Mouse (Mus musculus): Measurements from ENCODE around the gene Rbl2. TPM values are rescaled to one million over a fixed set of nuclear protein-coding genes. Genes with fewer than 3 reads are reported as not detected.

Gene Rbl2
- 14.3 and 14.4 TPM in 2 replicates for polyA plus RNA-seq (2015; fragmentation: Nextera tagmentation; extraction: Ambion mirVana)

DNA sequence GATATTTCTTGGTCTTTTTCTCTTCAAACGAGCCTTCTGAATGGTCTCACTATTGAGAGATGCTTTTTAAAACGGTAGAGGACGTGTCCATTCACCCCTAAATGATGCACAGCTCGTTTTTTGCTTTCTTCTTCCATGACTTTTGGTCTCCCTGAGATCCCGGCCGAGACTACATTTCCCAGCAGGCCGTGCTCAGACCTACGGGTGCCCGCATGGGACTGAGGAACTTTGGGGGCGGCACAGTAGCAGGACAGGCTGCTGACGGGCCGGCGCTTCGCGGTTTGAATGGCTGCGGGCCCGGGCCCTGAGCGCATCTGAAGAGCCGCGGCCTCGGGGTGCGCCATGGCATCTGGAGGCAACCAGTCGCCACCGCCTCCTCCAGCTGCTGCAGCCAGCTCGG is at the start of gene Rbl2:
TSS of gene Rbl2 (plus strand) at position 224 of the 400 bp plus-strand sequence.
- ATAC-seq (ENCODE audit: extremely low read depth, insufficient number of reproducible peaks, low FRiP score, low TSS enrichment), result peak; percentile 93
- H3K36me3 ChIP-seq, result peaks cover 11% of the 10 kb centered on the region; the same call in 1 of the 2 replicates
- peaks cover 28% of the 10 kb centered on the region for H3K4me1 ChIP-seq
- H3K9ac ChIP-seq, result peak within 1 kb of the TSS; percentile 87
- peak within 1 kb of the TSS; percentile 83 for H3K4me3 ChIP-seq
- H3K27me3 ChIP-seq (replicated peaks), result no peaks in the 10 kb centered on the region
- under 1% methylated on average over 25 of the region's 25 CpGs for WGBS
- peak within 1 kb of the TSS; percentile 85 for H3K4me2 ChIP-seq
- peak within 1 kb of the TSS; percentile 82 for H3K27ac ChIP-seq (replicated peaks)
- no peaks in the 10 kb centered on the region for H3K9me3 ChIP-seq

- H3K27ac ChIP-seq (replicated peaks), result no peak overlapping the region
- 83% methylated on average over 6 of the region's 6 CpGs for WGBS
- ATAC-seq (ENCODE audit: extremely low read depth, insufficient number of reproducible peaks, low FRiP score, low TSS enrichment), result no peak
- H3K36me3 ChIP-seq, result peaks cover 91% of the 10 kb centered on the region
- no peaks in the 10 kb centered on the region for H3K27me3 ChIP-seq (replicated peaks)
- H3K9ac ChIP-seq, result no peak overlapping the region
- no peaks in the 10 kb centered on the region for H3K4me1 ChIP-seq
- no peak overlapping the region for H3K4me3 ChIP-seq
- H3K9me3 ChIP-seq, result no peaks in the 10 kb centered on the region
- no peak overlapping the region for H3K4me2 ChIP-seq
Observed at GRCm38 (mm10) chr8:91034417-91034816, 35.4 kb upstream of the Rbl2 start.

DNA sequence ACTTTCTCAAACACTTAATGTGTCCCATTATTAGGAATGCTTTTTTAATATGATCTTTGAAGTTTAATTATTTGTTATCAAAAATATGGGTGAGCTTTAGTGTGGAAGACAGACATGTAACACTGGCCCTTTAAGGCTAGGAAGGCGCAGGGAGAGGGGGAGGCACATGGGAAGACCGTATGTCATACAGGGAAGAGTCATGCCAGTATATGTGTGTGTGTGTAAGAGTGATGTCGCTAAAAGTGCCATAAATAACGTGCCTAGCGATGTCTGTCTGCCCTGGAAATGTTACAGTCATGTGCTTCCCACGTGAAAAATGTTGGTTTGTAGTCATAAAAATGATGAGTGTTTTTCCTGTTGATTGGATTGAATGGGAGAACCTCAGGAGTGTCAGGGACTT is 33.0 kb upstream of the Rbl2 start:
- no peak overlapping the region for H3K27ac ChIP-seq (replicated peaks)
- no peaks in the 10 kb centered on the region for H3K27me3 ChIP-seq (replicated peaks)
- no peaks in the 10 kb centered on the region for H3K4me1 ChIP-seq
- no peak for ATAC-seq (ENCODE audit: extremely low read depth, insufficient number of reproducible peaks, low FRiP score, low TSS enrichment)
- H3K4me3 ChIP-seq, result no peak overlapping the region
- peaks cover 95% of the 10 kb centered on the region for H3K36me3 ChIP-seq
- H3K9ac ChIP-seq, result no peak overlapping the region
- WGBS, result 75% methylated on average over 6 of the region's 6 CpGs
- no peaks in the 10 kb centered on the region for H3K9me3 ChIP-seq
- no peak overlapping the region for H3K4me2 ChIP-seq

- Histone ChIP-seq H3K4me2 (no peak overlapping the region), H3K4me1 (no peaks in the 10 kb centered on the region), H3K9ac (no peak overlapping the region), H3K27me3 (replicated peaks) (no peaks in the 10 kb centered on the region), H3K4me3 (no peak overlapping the region), H3K27ac (replicated peaks) (no peak overlapping the region), H3K36me3 (peaks cover 96% of the 10 kb centered on the region), H3K9me3 (no peaks in the 10 kb centered on the region)
- WGBS, result 76% methylated on average over 1 of the region's 1 CpGs
- ATAC-seq (ENCODE audit: extremely low read depth, insufficient number of reproducible peaks, low FRiP score, low TSS enrichment), result no peak
Observed at GRCm38 (mm10) chr8:91038637-91039036, 31.2 kb upstream of the Rbl2 start.

GRCm38 (mm10) chr8:91046370-91046769 is 23.5 kb upstream of the Rbl2 start:
- Histone ChIP-seq H3K9me3 (no peaks in the 10 kb centered on the region), H3K4me3 (no peak overlapping the region), H3K9ac (no peak overlapping the region), H3K27ac (replicated peaks) (no peak overlapping the region), H3K27me3 (replicated peaks) (no peaks in the 10 kb centered on the region), H3K4me2 (no peak overlapping the region), H3K4me1 (peaks cover 8% of the 10 kb centered on the region), H3K36me3 (peaks cover 81% of the 10 kb centered on the region)
- WGBS, result 79% methylated on average over 4 of the region's 4 CpGs
- no peak for ATAC-seq (ENCODE audit: extremely low read depth, insufficient number of reproducible peaks, low FRiP score, low TSS enrichment)

GRCm38 (mm10) chr8:91051037-91051436 is 18.8 kb upstream of the Rbl2 start:
- H3K27ac ChIP-seq (replicated peaks), result peak overlapping the region; percentile 51; the same call in 1 of the 2 replicates
- no peak overlapping the region for H3K4me3 ChIP-seq
- peaks cover 8% of the 10 kb centered on the region for H3K4me1 ChIP-seq
- no peak for ATAC-seq (ENCODE audit: extremely low read depth, insufficient number of reproducible peaks, low FRiP score, low TSS enrichment)
- H3K9ac ChIP-seq, result no peak overlapping the region
- WGBS, result 22% methylated on average over 8 of the region's 8 CpGs
- no peaks in the 10 kb centered on the region for H3K9me3 ChIP-seq
- H3K27me3 ChIP-seq (replicated peaks), result no peaks in the 10 kb centered on the region
- H3K36me3 ChIP-seq, result peaks cover 69% of the 10 kb centered on the region
- H3K4me2 ChIP-seq, result no peak overlapping the region

DNA sequence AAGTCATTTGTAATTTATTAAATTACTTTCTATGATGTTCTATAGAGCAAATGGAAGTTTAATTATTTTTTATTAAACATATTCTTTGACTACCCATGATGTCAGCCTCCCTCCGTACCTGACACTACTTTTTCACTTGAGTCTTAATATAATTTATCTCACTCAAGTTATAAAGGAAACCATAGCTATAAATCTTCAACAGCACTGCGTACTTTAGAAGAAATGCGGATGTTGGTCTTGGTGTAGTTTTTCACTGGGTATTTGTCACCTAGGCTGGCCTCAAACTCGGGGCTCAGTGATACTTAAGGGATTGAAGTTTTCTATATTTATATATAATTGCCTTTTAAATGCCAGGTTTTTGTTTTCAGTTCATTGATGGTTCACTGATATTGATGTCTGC is 15.4 kb upstream of the Rbl2 start:
- no peaks in the 10 kb centered on the region for H3K27me3 ChIP-seq (replicated peaks)
- WGBS, result 89% methylated on average over 4 of the region's 4 CpGs
- no peak overlapping the region for H3K4me3 ChIP-seq
- ATAC-seq (ENCODE audit: extremely low read depth, insufficient number of reproducible peaks, low FRiP score, low TSS enrichment), result no peak
- peaks cover 52% of the 10 kb centered on the region for H3K36me3 ChIP-seq
- no peaks in the 10 kb centered on the region for H3K9me3 ChIP-seq
- no peak overlapping the region for H3K4me2 ChIP-seq
- H3K4me1 ChIP-seq, result peaks cover 11% of the 10 kb centered on the region
- no peak overlapping the region for H3K27ac ChIP-seq (replicated peaks)
- H3K9ac ChIP-seq, result no peak overlapping the region

- Histone ChIP-seq H3K9ac (no peak overlapping the region), H3K27me3 (replicated peaks) (no peaks in the 10 kb centered on the region), H3K27ac (replicated peaks) (no peak overlapping the region), H3K4me3 (no peak overlapping the region), H3K9me3 (no peaks in the 10 kb centered on the region), H3K4me1 (peaks cover 17% of the 10 kb centered on the region), H3K4me2 (no peak overlapping the region), H3K36me3 (peaks cover 33% of the 10 kb centered on the region)
- ATAC-seq (ENCODE audit: extremely low read depth, insufficient number of reproducible peaks, low FRiP score, low TSS enrichment), result no peak
- 59% methylated on average over 3 of the region's 3 CpGs for WGBS
Observed at GRCm38 (mm10) chr8:91056848-91057247, 13.0 kb upstream of the Rbl2 start.

GRCm38 (mm10) chr8:91059086-91059578 is 10.7 kb upstream of the Rbl2 start:
- Histone ChIP-seq H3K4me2 (no peak overlapping the region), H3K9ac (no peak overlapping the region), H3K36me3 (peaks cover 19% of the 10 kb centered on the region), H3K27me3 (replicated peaks) (no peaks in the 10 kb centered on the region), H3K27ac (replicated peaks) (no peak overlapping the region), H3K4me1 (peaks cover 17% of the 10 kb centered on the region), H3K9me3 (no peaks in the 10 kb centered on the region), H3K4me3 (no peak overlapping the region)
- ATAC-seq (ENCODE audit: extremely low read depth, insufficient number of reproducible peaks, low FRiP score, low TSS enrichment), result no peak

GRCm38 (mm10) chr8:91059884-91060510 is 9.9 kb upstream of the Rbl2 start:
- Histone ChIP-seq H3K9ac (no peak overlapping the region), H3K27ac (replicated peaks) (no peak overlapping the region), H3K4me2 (no peak overlapping the region), H3K4me3 (no peak overlapping the region), H3K4me1 (peaks cover 17% of the 10 kb centered on the region), H3K27me3 (replicated peaks) (no peaks in the 10 kb centered on the region), H3K9me3 (no peaks in the 10 kb centered on the region), H3K36me3 (peaks cover 19% of the 10 kb centered on the region)
- ATAC-seq (ENCODE audit: extremely low read depth, insufficient number of reproducible peaks, low FRiP score, low TSS enrichment), result no peak
- 65% methylated on average over 7 of the region's 7 CpGs for WGBS

DNA sequence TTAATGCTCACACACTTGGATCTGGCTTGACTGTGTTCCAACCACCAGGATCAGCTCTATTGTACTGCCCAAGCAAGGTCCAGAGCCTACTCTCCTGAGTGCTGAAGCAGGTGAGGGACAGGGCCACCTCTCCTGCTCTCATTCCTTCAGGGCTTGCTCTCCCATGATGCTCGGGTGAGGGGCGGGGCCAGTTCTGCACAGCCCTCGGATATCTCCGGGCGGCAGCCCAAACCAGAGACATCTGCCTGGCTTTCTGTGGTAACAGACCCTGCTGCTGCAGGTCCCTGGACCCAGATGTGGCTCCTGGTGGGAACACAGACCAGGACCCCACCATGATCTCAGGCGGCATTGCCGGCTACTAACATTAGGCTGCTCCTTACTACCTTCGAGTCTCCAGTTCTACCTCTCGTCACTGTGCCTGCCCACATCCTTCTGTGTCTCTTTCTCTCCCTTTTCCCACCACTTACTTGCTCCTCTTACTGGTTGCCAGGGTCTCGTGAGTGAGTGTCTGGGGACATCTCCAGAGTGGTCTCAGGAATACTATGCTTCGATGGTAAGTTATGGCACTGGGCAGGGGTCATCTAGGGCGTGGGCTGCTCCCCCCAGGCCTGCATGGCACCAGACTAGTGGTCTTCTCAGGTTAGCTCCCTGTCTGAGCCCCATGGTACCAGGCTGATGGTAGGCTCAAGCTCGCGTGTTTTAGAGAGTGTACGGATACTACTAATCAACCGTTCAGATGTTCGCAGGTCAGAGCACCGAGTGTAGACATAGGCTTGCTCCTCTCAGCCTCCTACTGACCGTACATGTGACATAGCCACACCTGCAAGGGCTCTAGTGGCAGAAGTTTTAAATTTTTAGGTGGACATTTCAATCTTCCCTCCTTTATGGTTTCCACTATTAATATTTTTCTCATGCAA is 9.0 kb upstream of the Rbl2 start:
- Histone ChIP-seq H3K9ac (0 out of 2 replicates have a peak overlapping the region, but pooled peaks have one; percentile 12), H3K36me3 (peaks cover 11% of the 10 kb centered on the region), H3K4me1 (peaks cover 17% of the 10 kb centered on the region), H3K27me3 (replicated peaks) (no peaks in the 10 kb centered on the region), H3K4me2 (peak overlapping the region; percentile 42), H3K4me3 (0 out of 2 replicates have a peak overlapping the region, but pooled peaks have one; percentile 14), H3K9me3 (no peaks in the 10 kb centered on the region), H3K27ac (replicated peaks) (no peak overlapping the region)
- 69% methylated on average over 19 of the region's 19 CpGs for WGBS
- ATAC-seq (ENCODE audit: extremely low read depth, insufficient number of reproducible peaks, low FRiP score, low TSS enrichment), result no peak

Data from heart, embryonic 13.5 days (tissue).